Mouse (Mus musculus): ENCODE data around the gene Qrfp. TPM values are rescaled to one million over a fixed set of nuclear protein-coding genes. Genes with fewer than 3 reads are reported as not detected.

Gene Qrfp
- polyA plus RNA-seq, 1 experiment from 2014 or later, result 0.18 TPM

DNA sequence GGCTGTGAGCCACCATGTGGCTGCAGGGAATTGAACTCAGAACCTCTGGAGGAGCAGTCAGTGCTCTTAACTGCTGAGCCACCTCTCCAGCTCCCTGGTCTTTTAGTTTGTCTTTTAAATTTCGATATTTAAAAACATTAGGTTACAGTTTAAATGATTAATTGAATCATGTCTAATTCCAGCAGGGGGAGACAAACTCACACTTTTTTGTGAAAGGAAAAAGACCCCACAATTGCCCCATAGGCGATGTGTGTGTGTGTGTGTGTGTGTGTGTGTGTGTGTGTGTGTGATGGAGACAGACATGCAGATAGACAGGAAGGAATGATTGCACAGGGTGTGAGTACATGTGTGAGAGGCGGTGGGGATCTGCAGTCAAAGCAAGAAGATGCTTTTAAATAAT, 22.2 kb downstream of the Qrfp start:
- peaks cover 5% of the 10 kb centered on the region for H3K4me1 ChIP-seq (ENCODE audit: control insufficient read depth, insufficient read depth, low read length)
- ATAC-seq, result no peak
- H3K9me3 ChIP-seq (replicated peaks; ENCODE audit: control insufficient read depth, low read length, poor library complexity, severe bottlenecking), result no peaks in the 10 kb centered on the region
- no peak overlapping the region for H3K27ac ChIP-seq (ENCODE audit: low read length)
- WGBS, result 73% methylated on average over 3 of the region's 3 CpGs
- no peaks in the 10 kb centered on the region for H3K27me3 ChIP-seq (ENCODE audit: control insufficient read depth, insufficient read depth, low read depth, low read length)
- no peak overlapping the region for H3K9ac ChIP-seq (ENCODE audit: low read depth, low read length)
- no peak overlapping the region for H3K4me3 ChIP-seq (ENCODE audit: low read depth, low read length)
- no peak overlapping the region for H3K4me2 ChIP-seq (ENCODE audit: low read length)
- peaks cover 6% of the 10 kb centered on the region; the same call in 1 of the 2 replicates for H3K36me3 ChIP-seq (ENCODE audit: control insufficient read depth, insufficient read depth, low read length)

DNA sequence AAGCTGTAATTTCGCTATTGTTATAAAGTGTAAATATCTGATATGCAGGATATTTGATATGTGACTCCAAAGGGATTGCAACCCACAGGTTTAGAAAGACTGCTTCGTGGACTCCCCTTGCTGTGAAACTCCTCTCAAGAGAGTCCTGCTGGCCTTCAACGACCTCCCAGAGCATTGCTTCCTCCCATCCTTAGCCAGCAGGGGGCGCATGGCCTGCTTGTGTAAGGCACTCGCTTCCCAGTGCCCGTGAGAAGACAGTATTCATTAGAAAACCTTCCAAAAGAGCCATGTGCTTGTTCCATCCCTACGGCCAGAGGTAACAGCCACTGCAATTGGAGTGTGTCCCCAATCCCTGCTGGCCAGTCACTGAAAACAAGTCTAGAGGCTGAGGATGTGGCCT, 23.4 kb downstream of the Qrfp start:
- peaks cover 5% of the 10 kb centered on the region; the same call in 1 of the 2 replicates for H3K36me3 ChIP-seq (ENCODE audit: control insufficient read depth, insufficient read depth, low read length)
- H3K9me3 ChIP-seq (replicated peaks; ENCODE audit: control insufficient read depth, low read length, poor library complexity, severe bottlenecking), result no peaks in the 10 kb centered on the region
- no peak for ATAC-seq
- 15% methylated on average over 7 of the region's 7 CpGs for WGBS
- no peak overlapping the region for H3K4me3 ChIP-seq (ENCODE audit: low read depth, low read length)
- H3K27ac ChIP-seq (ENCODE audit: low read length), result no peak overlapping the region
- no peaks in the 10 kb centered on the region for H3K27me3 ChIP-seq (ENCODE audit: control insufficient read depth, insufficient read depth, low read depth, low read length)
- H3K9ac ChIP-seq (ENCODE audit: low read depth, low read length), result no peak overlapping the region
- no peak overlapping the region for H3K4me2 ChIP-seq (ENCODE audit: low read length)
- peaks cover 5% of the 10 kb centered on the region for H3K4me1 ChIP-seq (ENCODE audit: control insufficient read depth, insufficient read depth, low read length)

DNA sequence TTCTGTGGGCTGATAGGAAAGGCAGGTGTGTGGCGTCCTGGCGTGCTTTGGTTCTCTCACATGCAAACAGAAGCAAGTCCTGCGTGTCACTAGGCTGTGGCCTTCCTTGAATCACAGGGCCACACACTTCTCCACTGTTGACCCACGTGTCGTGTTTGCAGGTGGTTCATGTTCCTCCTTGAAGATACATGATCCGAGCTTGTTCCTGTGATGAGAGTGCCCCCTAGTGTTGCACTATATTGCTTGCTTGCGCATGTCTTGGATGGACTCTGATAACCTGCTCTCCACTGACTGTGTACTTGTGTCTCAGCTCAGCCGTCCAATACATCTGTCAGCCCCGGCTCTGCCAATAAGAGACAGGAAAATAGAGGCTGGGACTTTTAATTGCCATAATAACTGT, 25.3 kb downstream of the Qrfp start:
- no peak overlapping the region for H3K9ac ChIP-seq (ENCODE audit: low read depth, low read length)
- H3K4me2 ChIP-seq (ENCODE audit: low read length), result no peak overlapping the region
- no peak overlapping the region for H3K27ac ChIP-seq (ENCODE audit: low read length)
- H3K36me3 ChIP-seq (ENCODE audit: control insufficient read depth, insufficient read depth, low read length), result peaks cover 10% of the 10 kb centered on the region
- no peak overlapping the region for H3K4me3 ChIP-seq (ENCODE audit: low read depth, low read length)
- 40% methylated on average over 9 of the region's 9 CpGs for WGBS
- H3K9me3 ChIP-seq (replicated peaks; ENCODE audit: control insufficient read depth, low read length, poor library complexity, severe bottlenecking), result no peaks in the 10 kb centered on the region
- ATAC-seq, result peak; percentile 37; the same call in 1 of the 2 replicates
- H3K4me1 ChIP-seq (ENCODE audit: control insufficient read depth, insufficient read depth, low read length), result peaks cover 5% of the 10 kb centered on the region
- H3K27me3 ChIP-seq (ENCODE audit: control insufficient read depth, insufficient read depth, low read depth, low read length), result no peaks in the 10 kb centered on the region

DNA sequence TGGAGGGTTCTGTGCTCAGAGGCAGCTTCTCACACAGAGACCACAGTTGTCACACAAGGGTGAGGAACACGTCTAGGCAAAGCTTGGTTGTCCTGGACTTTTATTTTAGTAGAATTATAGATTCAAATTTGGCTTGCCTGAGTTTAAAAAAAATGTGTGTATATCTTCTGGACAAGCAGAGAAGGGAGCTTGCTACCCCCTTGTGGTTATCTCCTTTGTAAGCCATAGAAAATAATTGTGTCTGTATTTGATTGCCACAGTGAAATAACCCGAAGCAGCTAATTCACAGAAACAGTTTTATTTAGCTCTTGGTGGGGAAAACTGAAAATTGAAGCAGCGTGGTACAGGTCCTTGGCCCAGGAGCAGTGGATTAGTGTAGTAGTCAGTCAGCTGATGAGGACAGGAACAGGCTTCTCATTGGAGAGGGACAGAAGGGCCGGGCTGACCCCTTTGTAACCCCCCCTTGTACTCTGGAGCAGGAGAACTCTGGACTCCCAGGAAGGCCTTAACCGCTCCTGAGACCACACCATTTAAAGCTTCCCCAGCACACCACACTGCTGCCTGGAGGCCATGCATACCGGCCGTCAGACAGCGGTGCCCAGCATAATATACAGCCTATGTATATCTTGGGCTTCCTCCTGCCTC, 27.3 kb downstream of the Qrfp start:
- H3K9me3 ChIP-seq (replicated peaks; ENCODE audit: control insufficient read depth, low read length, poor library complexity, severe bottlenecking), result no peaks in the 10 kb centered on the region
- no peak overlapping the region for H3K4me3 ChIP-seq (ENCODE audit: low read depth, low read length)
- 76% methylated on average over 8 of the region's 8 CpGs for WGBS
- no peak overlapping the region for H3K27ac ChIP-seq (ENCODE audit: low read length)
- H3K36me3 ChIP-seq (ENCODE audit: control insufficient read depth, insufficient read depth, low read length), result peaks cover 13% of the 10 kb centered on the region
- H3K4me1 ChIP-seq (ENCODE audit: control insufficient read depth, insufficient read depth, low read length), result peaks cover 3% of the 10 kb centered on the region; the same call in 1 of the 2 replicates
- no peak overlapping the region for H3K4me2 ChIP-seq (ENCODE audit: low read length)
- no peak overlapping the region for H3K9ac ChIP-seq (ENCODE audit: low read depth, low read length)
- no peak for ATAC-seq
- H3K27me3 ChIP-seq (ENCODE audit: control insufficient read depth, insufficient read depth, low read depth, low read length), result no peaks in the 10 kb centered on the region

DNA sequence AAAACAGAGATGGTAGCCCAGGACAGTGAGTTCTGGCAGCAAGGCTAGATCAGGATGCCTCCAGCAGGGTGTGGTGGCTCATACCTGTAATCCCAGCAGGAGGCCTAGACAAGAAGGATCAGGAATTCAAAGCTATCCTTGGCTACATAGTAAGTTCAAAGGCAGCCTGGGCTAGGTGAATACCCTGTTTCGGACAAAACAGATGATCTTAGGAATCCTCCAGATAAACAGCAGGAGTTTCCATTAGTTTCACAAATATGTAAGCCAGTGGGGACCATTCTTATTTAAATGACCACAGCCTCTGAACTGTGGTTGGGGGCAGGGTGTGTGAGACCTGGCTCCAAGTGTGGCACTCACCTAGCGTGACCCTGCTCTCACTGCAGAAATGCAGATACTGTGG, 31.1 kb downstream of the Qrfp start:
- Histone ChIP-seq H3K27me3 (ENCODE audit: control insufficient read depth, insufficient read depth, low read depth, low read length) (no peaks in the 10 kb centered on the region), H3K9me3 (replicated peaks; ENCODE audit: control insufficient read depth, low read length, poor library complexity, severe bottlenecking) (no peaks in the 10 kb centered on the region), H3K4me1 (ENCODE audit: control insufficient read depth, insufficient read depth, low read length) (no peaks in the 10 kb centered on the region), H3K4me2 (ENCODE audit: low read length) (no peak overlapping the region), H3K4me3 (ENCODE audit: low read depth, low read length) (no peak overlapping the region), H3K9ac (ENCODE audit: low read depth, low read length) (no peak overlapping the region), H3K27ac (ENCODE audit: low read length) (no peak overlapping the region), H3K36me3 (ENCODE audit: control insufficient read depth, insufficient read depth, low read length) (peaks cover 10% of the 10 kb centered on the region)
- no peak for ATAC-seq
- 75% methylated on average over 2 of the region's 2 CpGs for WGBS

DNA sequence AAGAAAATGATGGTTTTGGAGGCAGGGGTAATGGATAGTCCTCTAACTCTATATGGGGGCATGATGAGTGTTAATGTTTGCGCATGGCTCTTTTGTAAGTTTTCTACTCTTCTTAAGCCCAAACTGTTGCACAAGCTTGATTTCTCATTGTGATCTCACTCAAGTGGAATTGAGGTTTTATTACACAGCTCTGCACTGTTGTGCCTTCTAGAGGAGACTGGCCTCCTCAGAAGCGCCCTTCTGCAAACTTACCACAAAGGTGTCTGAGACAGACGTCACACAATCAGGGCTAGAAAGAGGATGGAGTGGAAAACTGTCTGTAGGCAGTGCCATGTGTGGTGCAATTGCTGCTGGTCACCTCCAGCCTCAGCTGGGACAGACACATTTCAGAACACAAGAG, 33.9 kb downstream of the Qrfp start:
- WGBS, result 95% methylated on average over 3 of the region's 3 CpGs
- Histone ChIP-seq H3K9me3 (replicated peaks; ENCODE audit: control insufficient read depth, low read length, poor library complexity, severe bottlenecking) (no peaks in the 10 kb centered on the region), H3K27me3 (ENCODE audit: control insufficient read depth, insufficient read depth, low read depth, low read length) (no peaks in the 10 kb centered on the region), H3K27ac (ENCODE audit: low read length) (no peak overlapping the region), H3K4me2 (ENCODE audit: low read length) (no peak overlapping the region), H3K36me3 (ENCODE audit: control insufficient read depth, insufficient read depth, low read length) (peaks cover 10% of the 10 kb centered on the region), H3K9ac (ENCODE audit: low read depth, low read length) (no peak overlapping the region), H3K4me1 (ENCODE audit: control insufficient read depth, insufficient read depth, low read length) (0 out of 2 replicates have a peak, but pooled peaks cover 2% of the 10 kb centered on the region), H3K4me3 (ENCODE audit: low read depth, low read length) (no peak overlapping the region)
- no peak for ATAC-seq

DNA sequence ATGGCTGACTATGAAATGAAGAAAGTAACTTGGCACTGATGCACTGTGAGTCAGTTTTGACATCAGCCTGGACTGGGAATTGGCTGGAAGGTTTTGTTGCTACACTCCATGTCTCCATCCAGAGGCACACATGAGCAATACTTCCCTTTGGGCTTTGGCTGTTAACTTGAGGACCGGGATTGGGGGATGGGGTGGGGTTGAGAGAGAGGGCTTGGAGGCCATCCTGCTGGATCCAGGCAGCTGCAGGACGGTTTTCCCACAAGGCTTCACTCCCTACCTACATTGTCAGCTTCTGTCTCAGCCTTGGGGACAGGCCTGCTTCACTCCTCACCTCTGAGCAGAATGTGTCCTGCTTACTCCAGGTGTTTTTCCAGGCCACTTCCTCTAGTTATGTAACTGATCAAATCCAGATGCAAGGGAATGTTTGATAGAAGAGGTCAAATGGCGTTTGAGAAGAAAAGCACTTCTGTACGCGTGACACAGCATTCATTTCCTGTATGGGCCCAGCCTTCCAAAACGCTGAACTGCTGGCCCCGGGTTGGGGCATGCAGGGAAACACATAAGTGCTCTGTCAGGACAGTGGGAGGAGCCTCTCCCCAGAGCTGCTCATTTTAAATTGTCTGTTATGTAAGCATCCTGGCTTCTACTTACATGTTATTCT, 39.5 kb downstream of the Qrfp start:
- Histone ChIP-seq H3K27me3 (ENCODE audit: control insufficient read depth, insufficient read depth, low read depth, low read length) (no peaks in the 10 kb centered on the region), H3K27ac (ENCODE audit: low read length) (0 out of 2 replicates have a peak overlapping the region, but pooled peaks have one; percentile 9), H3K4me1 (ENCODE audit: control insufficient read depth, insufficient read depth, low read length) (peaks cover 17% of the 10 kb centered on the region; the same call in 1 of the 2 replicates), H3K9me3 (replicated peaks; ENCODE audit: control insufficient read depth, low read length, poor library complexity, severe bottlenecking) (no peaks in the 10 kb centered on the region), H3K36me3 (ENCODE audit: control insufficient read depth, insufficient read depth, low read length) (no peaks in the 10 kb centered on the region), H3K9ac (ENCODE audit: low read depth, low read length) (no peak overlapping the region), H3K4me2 (ENCODE audit: low read length) (no peak overlapping the region), H3K4me3 (ENCODE audit: low read depth, low read length) (no peak overlapping the region)
- 59% methylated on average over 7 of the region's 7 CpGs for WGBS
- no peak for ATAC-seq

DNA sequence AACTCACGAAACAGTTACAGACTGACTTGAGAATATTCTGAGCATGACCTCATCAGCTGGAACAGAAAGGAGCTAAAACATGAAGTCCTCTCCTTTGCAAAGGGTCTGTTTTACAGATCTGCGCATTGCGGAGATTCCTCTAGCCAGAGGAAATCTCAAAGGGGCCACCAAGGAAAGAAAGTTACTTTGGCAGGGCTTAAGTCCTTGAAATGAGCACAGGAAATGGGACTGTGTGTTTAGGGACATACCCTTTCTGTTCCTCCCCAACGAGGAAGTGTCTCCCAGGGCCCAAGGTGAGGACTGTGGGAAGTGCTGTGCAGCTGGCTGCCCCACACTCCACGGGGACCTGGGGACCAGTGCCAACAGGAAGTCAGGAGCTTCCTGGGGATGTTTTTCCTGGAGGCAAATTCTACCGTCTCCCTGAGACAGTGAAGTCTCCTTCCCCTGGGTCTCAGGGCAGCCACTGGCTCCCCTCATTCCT, 40.7 kb downstream of the Qrfp start:
- peak overlapping the region; percentile 39 for H3K27ac ChIP-seq (ENCODE audit: low read length)
- H3K4me1 ChIP-seq (ENCODE audit: control insufficient read depth, insufficient read depth, low read length), result peaks cover 20% of the 10 kb centered on the region; the same call in 1 of the 2 replicates
- 51% methylated on average over 6 of the region's 6 CpGs for WGBS

DNA sequence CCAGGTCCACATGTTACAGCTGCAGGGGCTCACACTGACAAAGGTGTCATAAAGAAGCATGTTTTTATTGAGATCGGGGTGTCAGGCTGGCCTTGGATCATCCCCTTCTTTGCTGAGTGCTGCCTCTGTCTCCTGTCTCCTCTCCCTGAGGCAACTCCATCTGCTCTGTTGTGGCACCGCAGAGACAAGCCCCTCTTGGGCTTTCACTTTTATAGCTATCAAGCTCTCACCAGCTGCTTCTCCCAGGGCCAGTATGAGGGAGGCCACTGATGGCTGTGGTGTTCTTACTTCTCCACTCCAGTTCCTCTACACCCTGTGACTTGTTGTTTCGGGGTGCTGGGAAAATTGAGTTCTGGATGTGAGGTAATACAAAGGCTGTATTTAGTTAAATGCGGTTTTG, 41.3 kb downstream of the Qrfp start:
- 58% methylated on average over 4 of the region's 4 CpGs for WGBS
- Histone ChIP-seq H3K4me1 (ENCODE audit: control insufficient read depth, insufficient read depth, low read length) (peaks cover 20% of the 10 kb centered on the region; the same call in 1 of the 2 replicates), H3K9ac (ENCODE audit: low read depth, low read length) (0 out of 2 replicates have a peak overlapping the region, but pooled peaks have one; percentile 24), H3K4me2 (ENCODE audit: low read length) (no peak overlapping the region), H3K4me3 (ENCODE audit: low read depth, low read length) (no peak overlapping the region), H3K27ac (ENCODE audit: low read length) (peak overlapping the region; percentile 39; the same call in 1 of the 2 replicates), H3K36me3 (ENCODE audit: control insufficient read depth, insufficient read depth, low read length) (no peaks in the 10 kb centered on the region), H3K9me3 (replicated peaks; ENCODE audit: control insufficient read depth, low read length, poor library complexity, severe bottlenecking) (no peaks in the 10 kb centered on the region), H3K27me3 (ENCODE audit: control insufficient read depth, insufficient read depth, low read depth, low read length) (no peaks in the 10 kb centered on the region)
- ATAC-seq, result no peak

More for the DNA sequence above, 40.7 kb downstream of the Qrfp start:
- Histone ChIP-seq H3K4me3 (ENCODE audit: low read depth, low read length) (no peak overlapping the region), H3K9me3 (replicated peaks; ENCODE audit: control insufficient read depth, low read length, poor library complexity, severe bottlenecking) (no peaks in the 10 kb centered on the region), H3K9ac (ENCODE audit: low read depth, low read length) (no peak overlapping the region), H3K27me3 (ENCODE audit: control insufficient read depth, insufficient read depth, low read depth, low read length) (no peaks in the 10 kb centered on the region), H3K4me2 (ENCODE audit: low read length) (no peak overlapping the region), H3K36me3 (ENCODE audit: control insufficient read depth, insufficient read depth, low read length) (no peaks in the 10 kb centered on the region)
- no peak for ATAC-seq

All from midbrain, embryonic 16.5 days (tissue).